Mouse (Mus musculus) liver, embryonic 14.5 days (tissue): ENCODE measurements around the gene Fat2.

ENCODE experiments used
- CTCF ChIP-seq: IDR thresholded peaks from 2 replicates; pipeline ENCODE4 v1.5.1; 2016; ENCODE audit warnings: antibody characterized with exemption, low read depth, control low read depth
- EP300 ChIP-seq: IDR thresholded peaks from 2 replicates; pipeline ENCODE4 v1.6.1; 2016; ENCODE audit warnings: antibody characterized with exemption, low read depth

DNA sequence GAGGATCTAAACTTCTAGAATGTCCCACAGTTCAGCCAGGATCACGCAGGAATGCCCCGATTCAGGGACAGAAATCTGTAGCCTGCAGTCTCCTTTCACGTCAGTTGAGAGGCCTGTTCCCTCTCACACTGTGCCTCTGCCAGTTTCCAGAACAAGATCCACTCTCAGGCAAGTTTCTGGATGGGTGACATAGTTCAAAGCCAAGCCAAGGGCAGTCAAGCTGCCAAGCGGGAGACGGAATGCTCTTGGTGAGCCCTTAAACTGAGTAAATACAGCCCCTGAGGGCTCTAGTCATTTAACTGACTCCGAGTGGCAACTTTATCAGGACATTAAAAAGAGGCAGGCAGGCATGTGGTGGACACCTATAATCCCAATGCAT, 32.7 kb upstream of the Fat2 start:
- TF ChIP-seq CTCF (no peak), EP300 (no peak)
